Mouse (Mus musculus) liver, embryonic 11.5 days (tissue): ENCODE measurements around the gene Lrrc47. TPM values are rescaled to one million over a fixed set of nuclear protein-coding genes. Genes with fewer than 3 reads are reported as not detected.

Source experiments
- ATAC-seq: fragments of 200-750 bp; cut with Nextera tagmentation; replicated peaks from 2 replicates; pipeline ENCODE4 v1.8.0; 2017; ENCODE audit warnings: moderate number of reproducible peaks, mild to moderate bottlenecking, moderate TSS enrichment, moderate library complexity; ENCODE audit not compliant: low FRiP score
- DNase-seq: peaks from one replicate; pipeline ENCODE4 v3.0.0-alpha.2; 2017; ENCODE audit warnings: low spot score
- H3K27ac ChIP-seq: fragments of 300-500 bp; sonication (generic); 2 replicates; pipeline ENCODE4 v1.5.1; 2014; ENCODE audit warnings: mild to moderate bottlenecking, low read depth, low read length, control low read depth
- H3K27me3 ChIP-seq: fragments of 300-500 bp; sonication (generic); replicated peaks from 2 replicates; pipeline ENCODE4 v1.6.1; 2014; ENCODE audit warnings: low read length, mixed read lengths; ENCODE audit not compliant: control insufficient read depth, insufficient read depth
- H3K36me3 ChIP-seq: fragments of 300-500 bp; sonication (generic); 2 replicates; pipeline ENCODE4 v1.6.1; 2014; ENCODE audit warnings: mild to moderate bottlenecking, low read length, moderate library complexity, mixed read lengths; ENCODE audit not compliant: control insufficient read depth, insufficient read depth
- H3K4me1 ChIP-seq: fragments of 300-500 bp; sonication (generic); replicated peaks from 2 replicates; pipeline ENCODE4 v1.6.1; 2014; ENCODE audit warnings: low read length, mixed read lengths; ENCODE audit not compliant: control insufficient read depth, insufficient read depth
- H3K4me2 ChIP-seq: fragments of 300-500 bp; sonication (generic); 2 replicates; pipeline ENCODE4 v1.6.1; 2014; ENCODE audit warnings: mild to moderate bottlenecking, control low read depth, moderate library complexity
- H3K4me3 ChIP-seq: fragments of 300-500 bp; sonication (generic); 2 replicates; pipeline ENCODE4 v1.5.1; 2014; ENCODE audit warnings: low read depth, low read length, control low read depth
- H3K9ac ChIP-seq: fragments of 300-500 bp; sonication (generic); 2 replicates; pipeline ENCODE4 v1.6.1; 2014; ENCODE audit warnings: low read depth, low read length, control low read depth
- H3K9me3 ChIP-seq: fragments of 300-500 bp; sonication (generic); 2 replicates; pipeline ENCODE4 v1.6.1; 2016; ENCODE audit warnings: low read length, inconsistent platforms, mixed read lengths; ENCODE audit not compliant: control insufficient read depth
- WGBS: fragments of 180-500 bp; shearing (Covaris S2); extraction: QIAGEN DNeasy Blood & Tissue Kit; methylation state at CpG from one replicate; pipeline ENCODE4 v1.1.7; 2014; 5-methylcytosine and 5-hydroxymethylcytosine counted together
- polyA plus RNA-seq: library from polyadenylated mRNA; unstranded; fragments of >200 nt; fragmentation: Nextera tagmentation; extraction: Ambion mirVana; gene quantifications from 2 replicates; pipeline ENCODE4 v1.2.1, GENCODE M21; 2014

Lrrc47 gene
- polyA plus RNA-seq, 1 experiment from 2014 or later = 20.3 TPM

GRCm38 (mm10) chr4:154025641-154026440 lies 14.3 kb downstream of the Lrrc47 start, which contains the start of gene Smim1:
Smim1 (minus strand) TSS chr4:154026230.
- DNase-seq (peak; percentile 87), ATAC-seq (peak; percentile 74)
- peaks cover 49% of the 10 kb centered on the region for H3K4me1 ChIP-seq
- 2% methylated on average over 33 of the region's 33 CpGs for WGBS
- H3K4me3 ChIP-seq = peak within 1 kb of the TSS; percentile 81
- peaks cover 19% of the 10 kb centered on the region for H3K36me3 ChIP-seq
- H3K27ac ChIP-seq = peak within 1 kb of the TSS; percentile 94
- H3K4me2 ChIP-seq = peak within 1 kb of the TSS; percentile 88
- no peaks in the 10 kb centered on the region for H3K27me3 ChIP-seq
- H3K9me3 ChIP-seq = no peaks in the 10 kb centered on the region
- H3K9ac ChIP-seq = peak within 1 kb of the TSS; percentile 92

DNA sequence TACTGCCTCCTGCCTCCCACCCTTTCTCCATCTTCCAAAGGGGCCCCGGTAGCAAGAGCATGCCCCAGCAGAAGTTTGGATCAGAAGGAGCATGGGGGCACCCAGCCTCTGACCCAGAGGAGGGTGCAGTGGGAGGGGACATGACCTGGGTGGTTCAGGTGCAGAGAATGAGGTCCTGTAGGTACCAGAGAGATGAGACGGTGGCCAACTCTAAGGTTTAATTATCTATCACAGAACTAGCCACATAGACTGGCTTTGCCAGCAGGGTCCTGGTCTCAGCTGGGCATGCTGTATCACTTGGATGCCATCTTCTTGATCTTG lies 14.9 kb downstream of the Lrrc47 start:
- Histone ChIP-seq H3K27ac (peak overlapping the region; percentile 94; the same call in 1 of the 2 replicates), H3K9me3 (no peaks in the 10 kb centered on the region), H3K36me3 (peaks cover 14% of the 10 kb centered on the region), H3K4me2 (peak overlapping the region; percentile 88), H3K4me3 (peak overlapping the region; percentile 81), H3K27me3 (no peaks in the 10 kb centered on the region), H3K4me1 (peaks cover 49% of the 10 kb centered on the region), H3K9ac (peak overlapping the region; percentile 92)
- WGBS = 18% methylated on average over 2 of the region's 2 CpGs
- DNase-seq (no peak), ATAC-seq (no peak)

DNA sequence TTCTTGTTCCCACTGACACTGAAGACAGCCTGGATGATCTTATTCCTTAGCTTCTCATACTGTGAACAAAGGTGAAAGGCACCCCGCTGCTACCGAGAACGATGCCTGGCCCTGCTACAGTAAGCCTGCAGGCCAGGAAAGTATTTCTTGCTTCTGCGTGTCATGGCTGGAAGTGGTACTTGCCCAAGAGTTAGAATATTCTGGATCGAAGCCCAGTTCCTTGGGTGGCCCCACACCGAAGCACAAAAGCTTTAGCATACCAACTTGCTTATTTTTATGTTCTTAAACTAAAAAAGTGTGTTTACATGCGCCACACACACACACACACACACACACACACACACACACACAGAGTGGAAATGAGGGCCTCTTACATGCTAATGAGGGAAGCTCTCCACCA lies 16.5 kb downstream of the Lrrc47 start:
- no peak overlapping the region for H3K4me2 ChIP-seq

GRCm38 (mm10) chr4:154028646-154029045 lies 17.1 kb downstream of the Lrrc47 start:
- no peaks in the 10 kb centered on the region for H3K9me3 ChIP-seq
- DNase-seq = no peak
- no peak overlapping the region for H3K27ac ChIP-seq
- no peak overlapping the region for H3K4me2 ChIP-seq
- H3K4me3 ChIP-seq = no peak overlapping the region
- H3K9ac ChIP-seq = no peak overlapping the region
- no peaks in the 10 kb centered on the region for H3K27me3 ChIP-seq
- no peaks in the 10 kb centered on the region for H3K36me3 ChIP-seq
- H3K4me1 ChIP-seq = peaks cover 32% of the 10 kb centered on the region
- ATAC-seq = no peak

More for the DNA sequence above, 16.5 kb downstream of the Lrrc47 start:
- Histone ChIP-seq H3K36me3 (no peaks in the 10 kb centered on the region; the same call in 1 of the 2 replicates), H3K4me3 (no peak overlapping the region), H3K27ac (no peak overlapping the region), H3K27me3 (no peaks in the 10 kb centered on the region), H3K9me3 (no peaks in the 10 kb centered on the region), H3K4me1 (peaks cover 38% of the 10 kb centered on the region), H3K9ac (no peak overlapping the region)
- 86% methylated on average over 7 of the region's 7 CpGs for WGBS
- no peak for DNase-seq
- no peak for ATAC-seq

DNA sequence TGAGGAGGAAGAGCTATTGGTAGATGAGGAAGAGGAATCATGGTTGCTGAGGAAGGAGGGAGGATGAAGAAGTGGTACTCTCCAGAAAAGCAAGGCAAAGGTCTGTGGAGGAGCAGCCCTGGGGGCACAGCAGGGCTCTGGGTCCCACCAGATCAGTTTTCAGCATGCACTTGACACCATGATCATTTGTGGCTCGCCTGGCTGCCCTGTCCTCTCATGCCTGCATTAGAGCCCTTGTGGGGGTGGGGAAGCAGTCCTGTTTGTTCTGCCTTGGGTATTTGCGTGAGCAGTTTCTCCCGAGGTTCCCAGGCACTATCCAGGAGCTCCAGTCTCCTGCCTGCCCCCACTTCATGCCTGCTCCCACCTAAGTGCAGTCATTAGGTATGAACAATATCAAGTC lies 25.6 kb downstream of the Lrrc47 start:
- ATAC-seq (no peak), DNase-seq (no peak)
- WGBS = 41% methylated on average over 3 of the region's 3 CpGs
- Histone ChIP-seq H3K4me1 (no peaks in the 10 kb centered on the region; the same call in 1 of the 2 replicates), H3K27ac (no peak overlapping the region), H3K9ac (no peak overlapping the region), H3K4me3 (no peak overlapping the region), H3K9me3 (no peaks in the 10 kb centered on the region), H3K36me3 (no peaks in the 10 kb centered on the region), H3K4me2 (no peak overlapping the region), H3K27me3 (no peaks in the 10 kb centered on the region)

DNA sequence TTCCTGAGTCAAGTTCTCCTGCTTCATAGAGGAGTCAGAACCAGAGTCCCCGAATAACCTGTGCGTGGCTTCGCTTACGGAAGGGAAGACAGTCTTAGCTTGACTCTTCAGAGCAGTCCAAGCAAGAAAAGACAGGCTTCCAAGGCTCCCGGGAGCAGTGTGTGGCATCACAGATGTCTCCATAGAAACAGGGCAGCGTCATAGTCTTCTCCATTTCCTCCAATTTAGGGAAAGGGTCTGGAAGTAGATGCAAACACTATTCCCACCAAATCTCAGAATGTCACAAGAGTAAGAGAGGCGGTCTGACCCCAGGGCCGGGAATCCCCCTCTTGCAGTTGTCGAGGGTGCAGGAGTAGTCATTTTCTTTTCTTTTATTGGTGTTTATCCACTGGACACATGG lies 31.0 kb downstream of the Lrrc47 start, which contains the start of gene Ccdc27:
TSS of gene Ccdc27 (minus strand) at position 101 of the 400 bp plus-strand sequence.
- H3K9ac ChIP-seq = no peak within 1 kb of the TSS

GRCm38 (mm10) chr4:154045837-154046236 lies 34.3 kb downstream of the Lrrc47 start:
- Histone ChIP-seq H3K36me3 (no peaks in the 10 kb centered on the region), H3K9ac (no peak overlapping the region), H3K9me3 (no peaks in the 10 kb centered on the region), H3K27ac (no peak overlapping the region), H3K4me1 (no peaks in the 10 kb centered on the region), H3K27me3 (no peaks in the 10 kb centered on the region), H3K4me3 (no peak overlapping the region), H3K4me2 (no peak overlapping the region)
- DNase-seq (no peak), ATAC-seq (no peak)
- WGBS = 61% methylated on average over 5 of the region's 5 CpGs

More for the DNA sequence above, 31.0 kb downstream of the Lrrc47 start, which contains the start of gene Ccdc27:
- H3K4me2 ChIP-seq = no peak within 1 kb of the TSS
- H3K36me3 ChIP-seq = no peaks in the 10 kb centered on the region
- no peak for ATAC-seq
- no peak for DNase-seq
- no peaks in the 10 kb centered on the region for H3K9me3 ChIP-seq
- no peaks in the 10 kb centered on the region for H3K4me1 ChIP-seq
- H3K4me3 ChIP-seq = no peak within 1 kb of the TSS
- no peak within 1 kb of the TSS for H3K27ac ChIP-seq
- no peaks in the 10 kb centered on the region for H3K27me3 ChIP-seq
- 84% methylated on average over 9 of the region's 9 CpGs for WGBS

DNA sequence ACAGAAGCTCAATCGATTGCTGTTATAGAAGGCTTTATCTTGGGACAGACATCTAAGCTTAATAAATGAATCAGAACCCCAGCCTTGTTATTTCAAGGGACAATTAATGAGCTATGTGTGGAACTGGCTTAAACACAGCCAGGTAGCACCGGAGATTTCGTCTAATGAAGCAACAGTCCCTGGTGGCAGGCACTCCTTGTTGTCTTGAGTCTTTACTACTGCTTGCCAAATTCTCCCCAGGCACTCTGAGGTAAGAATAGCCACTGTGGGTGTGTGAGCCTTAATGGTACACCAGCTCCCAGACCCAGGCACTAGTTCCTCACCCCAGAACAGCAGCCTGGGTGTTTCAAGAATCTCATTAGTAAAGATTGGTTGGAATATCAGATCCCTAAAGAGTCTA lies 39.9 kb downstream of the Lrrc47 start:
- Histone ChIP-seq H3K4me2 (no peak overlapping the region), H3K4me3 (no peak overlapping the region), H3K4me1 (no peaks in the 10 kb centered on the region), H3K36me3 (no peaks in the 10 kb centered on the region), H3K27ac (no peak overlapping the region), H3K9me3 (no peaks in the 10 kb centered on the region), H3K9ac (no peak overlapping the region), H3K27me3 (no peaks in the 10 kb centered on the region; the same call in 1 of the 2 replicates)
- ATAC-seq (no peak), DNase-seq (no peak)
- 94% methylated on average over 3 of the region's 3 CpGs for WGBS

DNA sequence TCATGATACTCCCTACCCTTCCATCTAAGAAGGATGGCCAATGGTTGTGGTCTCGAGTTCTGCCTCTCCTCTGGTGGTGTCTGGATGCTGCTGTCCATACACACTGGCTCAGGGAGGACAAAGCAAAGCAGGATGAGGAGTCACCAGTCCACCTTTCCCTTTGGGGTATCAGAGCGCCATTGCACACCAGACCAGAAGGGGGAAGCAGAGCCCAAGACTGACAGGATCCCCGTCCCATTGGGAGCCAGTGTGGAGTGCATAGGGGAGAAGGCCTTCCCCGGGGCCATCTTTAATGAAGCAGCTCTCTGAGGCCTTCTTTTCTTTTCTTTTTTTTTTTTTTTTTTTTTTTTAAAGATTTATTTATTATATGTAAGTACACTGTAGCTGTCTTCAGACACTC lies 41.5 kb downstream of the Lrrc47 start:
- no peak overlapping the region for H3K4me3 ChIP-seq
- no peak overlapping the region for H3K27ac ChIP-seq
- no peak for ATAC-seq
- H3K9ac ChIP-seq = no peak overlapping the region
- no peak overlapping the region for H3K4me2 ChIP-seq
- H3K4me1 ChIP-seq = no peaks in the 10 kb centered on the region
- no peaks in the 10 kb centered on the region for H3K36me3 ChIP-seq
- H3K27me3 ChIP-seq = peaks cover 3% of the 10 kb centered on the region; the same call in 1 of the 2 replicates
- 44% methylated on average over 4 of the region's 4 CpGs for WGBS
- no peak for DNase-seq
- no peaks in the 10 kb centered on the region for H3K9me3 ChIP-seq
